Mouse (Mus musculus): ENCODE data around the gene Klra2.
"Not testable (repeated sequence)": the region's sequence is repeated elsewhere in the genome, so short reads cannot be mapped to it uniquely, and the experiment has no call there.

Klra2 gene

GRCm38 (mm10) chr6:131247206-131247605, at the start of gene Klra2:
TSS of gene Klra2 (minus strand) at chr6:131247362.
- in situ Hi-C loops (cut with MseI, MboI) = no loop called here

- in situ Hi-C loops (cut with MseI, MboI) = no loop called here
These were observed 47.4 kb upstream of the Klra2 start for GRCm38 (mm10) chr6:131294435-131295112.

- in situ Hi-C loops (cut with MseI, MboI) = no loop called here
These were observed 46.8 kb upstream of the Klra2 start for GRCm38 (mm10) chr6:131293916-131294315.

GRCm38 (mm10) chr6:131292991-131293788, 46.0 kb upstream of the Klra2 start, which contains the start of gene Magohb:
TSS of gene Magohb (minus strand) at chr6:131293244.
- in situ Hi-C loops (cut with MseI, MboI) = no loop called here

DNA sequence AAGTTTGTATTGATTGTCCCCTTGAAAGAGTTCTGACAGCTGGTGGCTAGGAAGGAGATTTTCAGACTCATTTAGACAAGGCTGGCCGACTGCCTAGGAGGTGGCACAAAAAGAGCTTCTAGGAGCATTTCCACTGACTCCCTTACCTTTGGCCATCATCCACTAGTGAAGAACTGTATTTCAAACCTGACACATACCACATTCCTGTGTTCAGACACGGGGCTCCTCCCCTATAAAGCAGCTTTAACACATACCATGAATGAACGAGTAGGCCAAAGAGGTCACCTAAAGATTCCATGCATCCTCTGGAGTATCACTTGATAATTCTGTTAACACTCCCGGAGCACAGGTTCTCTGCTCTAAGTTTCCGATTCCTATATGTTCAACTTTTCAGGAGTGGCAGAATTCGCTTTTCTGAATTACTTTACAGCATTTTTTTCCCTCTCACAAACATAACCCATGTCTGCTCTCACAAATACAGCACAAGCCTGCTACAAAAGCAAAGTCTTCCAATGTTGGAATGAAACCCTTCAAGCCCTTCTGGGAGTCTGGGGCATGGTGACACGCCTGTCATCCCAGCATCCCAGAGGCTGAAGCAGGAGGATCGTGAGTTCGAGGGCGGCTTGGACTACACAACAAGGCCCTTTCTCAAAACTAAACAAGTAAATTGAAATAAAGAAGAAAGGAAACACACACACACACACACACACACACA, 45.3 kb upstream of the Klra2 start:
- in situ Hi-C loops (cut with MseI, MboI) = no loop called here

DNA sequence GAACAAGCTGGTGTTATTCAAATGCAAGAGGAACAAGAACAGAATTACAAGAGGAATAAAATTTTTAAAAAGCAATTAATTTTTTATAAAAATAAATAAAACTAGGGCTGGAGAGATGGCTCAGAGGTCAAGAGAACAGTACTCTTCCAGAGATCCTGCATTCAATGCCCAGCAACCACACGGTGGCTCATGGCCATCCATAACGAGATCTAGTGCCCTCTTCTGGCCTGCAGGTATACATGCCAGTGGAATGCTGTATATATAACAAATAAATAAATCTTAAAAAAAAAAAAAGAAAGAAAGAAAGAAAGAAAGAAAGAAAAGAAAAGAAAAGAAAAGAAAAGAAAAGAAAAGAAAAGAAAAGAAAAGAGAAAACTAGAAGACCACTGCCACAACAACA, 43.3 kb upstream of the Klra2 start:
- in situ Hi-C loops (cut with MseI, MboI) = no loop called here

GRCm38 (mm10) chr6:131278160-131278559, 31.0 kb upstream of the Klra2 start:
- in situ Hi-C loops (cut with MseI, MboI) = not testable (repeated sequence)

- in situ Hi-C loops (cut with MseI, MboI) = no loop called here
These were observed 29.5 kb upstream of the Klra2 start for GRCm38 (mm10) chr6:131276659-131277058.

- in situ Hi-C loops (cut with MseI, MboI) = no loop called here
These were observed 25.1 kb upstream of the Klra2 start for GRCm38 (mm10) chr6:131272311-131272710.

- in situ Hi-C loops (cut with MseI, MboI) = no loop called here
These were observed 23.1 kb upstream of the Klra2 start for GRCm38 (mm10) chr6:131270312-131270711.

DNA sequence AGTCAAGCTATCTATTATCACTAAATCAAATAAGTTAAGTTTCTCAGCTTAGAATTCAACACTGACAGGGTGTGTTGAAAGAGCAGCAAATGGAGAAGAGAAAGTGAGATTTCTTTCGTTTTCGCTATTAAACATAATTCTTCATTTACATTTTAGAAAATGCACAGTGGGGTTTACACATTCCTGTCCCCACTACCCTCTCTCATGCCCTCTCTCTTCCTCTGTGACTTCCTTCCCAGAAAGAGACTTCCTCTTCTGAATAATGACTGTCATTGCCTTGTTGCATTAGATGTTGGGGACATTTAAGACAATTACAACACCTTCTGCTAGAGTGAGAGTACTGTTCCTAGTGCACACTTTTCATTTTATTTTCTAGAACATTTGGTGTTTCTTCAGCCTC, 22.4 kb upstream of the Klra2 start:
- in situ Hi-C loops (cut with MseI, MboI) = no loop called here

DNA sequence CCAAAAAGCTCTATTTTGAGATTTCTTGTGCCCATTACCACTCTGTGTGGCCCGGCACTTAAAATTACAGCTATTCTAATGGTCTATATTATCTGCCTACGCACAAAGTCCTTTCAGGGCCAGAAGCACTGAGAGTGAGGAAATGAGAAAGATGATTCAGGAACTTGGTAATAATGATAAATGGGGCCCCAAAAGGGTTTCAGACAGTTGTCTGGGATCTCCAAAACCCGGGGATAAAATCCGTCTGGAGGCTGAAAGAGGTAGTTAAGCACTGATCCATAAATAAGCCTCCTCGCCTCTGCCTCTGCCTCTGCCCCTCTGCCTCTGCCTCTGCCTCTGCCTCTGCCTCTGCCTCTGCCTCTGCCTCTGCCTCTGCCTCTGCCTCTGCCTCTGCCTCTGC, 17.0 kb upstream of the Klra2 start:
- in situ Hi-C loops (cut with MseI, MboI) = no loop called here

GRCm38 (mm10) chr6:131262778-131263177, 15.6 kb upstream of the Klra2 start:
- in situ Hi-C loops (cut with MseI, MboI) = no loop called here

GRCm38 (mm10) chr6:131262009-131262408, 14.8 kb upstream of the Klra2 start:
- in situ Hi-C loops (cut with MseI, MboI) = no loop called here

DNA sequence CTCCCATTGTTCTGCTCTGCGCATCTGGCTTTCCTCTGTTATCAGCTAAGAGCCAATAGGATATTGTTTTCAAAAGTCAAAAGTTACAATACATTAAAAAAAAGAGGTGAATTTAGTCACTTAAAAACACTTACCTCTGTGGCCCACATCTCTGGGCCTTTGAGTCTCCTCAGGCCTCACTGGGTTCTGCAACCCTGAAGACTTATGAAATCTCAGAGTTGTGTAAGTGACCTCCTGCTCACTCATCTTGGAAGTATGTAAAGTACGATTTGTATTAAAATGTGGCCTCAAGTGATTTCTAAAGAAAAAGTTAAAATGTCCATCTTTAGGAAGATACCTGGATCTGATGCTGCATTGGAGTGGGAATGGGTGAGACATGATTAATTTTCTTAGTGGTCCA, 2.1 kb downstream of the Klra2 start:
- in situ Hi-C loops (cut with MseI, MboI) = no loop called here

Data from mouse trophoblast stem cell (cell line).